Mouse (Mus musculus): ENCODE results near the gene Abca8b.

- TF ChIP-seq MAX (IDR thresholded peaks at IDR 0.05; ENCODE audit: low read depth): no peak
- TF ChIP-seq POLR2A (IDR thresholded peaks at IDR 0.05; ENCODE audit: insufficient read length, low read depth): no peak
- TF ChIP-seq USF1 (IDR thresholded peaks at IDR 0.05; ENCODE audit: low read depth): no peak
These were observed 67.2 kb downstream of the Abca8b start for GRCm38 (mm10) chr11:109928489-109928888.

Data from myocyte (in vitro differentiated cells).